Comparison of ENCODE assay signal across 22 mouse cellular contexts in the genomic region with DNA sequence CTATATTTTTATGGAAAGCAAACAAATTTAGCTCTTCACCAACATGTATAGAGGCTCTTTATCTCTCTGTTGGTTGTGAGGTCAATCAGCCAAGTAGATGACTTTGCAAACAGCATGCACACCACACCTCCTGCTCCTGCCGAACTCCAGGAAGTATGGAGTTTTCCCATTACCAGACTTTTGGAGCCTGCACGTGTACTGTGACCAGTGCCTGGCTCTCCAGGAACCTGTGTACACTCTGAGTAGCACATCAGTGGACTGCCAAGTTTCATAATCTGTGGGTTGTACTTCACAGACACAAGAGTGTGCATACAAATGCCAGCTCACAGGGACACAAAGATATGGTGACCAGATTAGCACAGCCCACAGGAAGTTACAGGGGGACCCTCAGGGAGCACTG.
"Had no signal": no experiment of that assay in that cellular context is flagged by ENCODE, and none has a peak within 500 bp of the region (broad histone marks: within the 10 kb centered on the region; RNA-seq: fewer than 3 reads in every experiment).

No protein-coding gene starts in this region.

- H3K9me3 ChIP-seq: heart, embryonic 10.5 days; heart, embryonic 12.5 days; hindbrain, embryonic 10.5 days; hindbrain, embryonic 12.5 days; limb, embryonic 10.5 days; limb, embryonic 12.5 days; liver, embryonic 12.5 days had no signal

- H3K4me1 ChIP-seq: heart, embryonic 10.5 days; heart, embryonic 12.5 days; limb, embryonic 10.5 days; limb, embryonic 12.5 days; liver, embryonic 12.5 days had no signal

- H3K9ac ChIP-seq: heart, embryonic 12.5 days; hindbrain, embryonic 12.5 days; hindbrain, embryonic 14.5 days; limb, embryonic 12.5 days; liver, embryonic 12.5 days; liver, embryonic 14.5 days had no signal

- ATAC-seq: hindbrain, embryonic 16.5 days; inflammation-experienced regulatory T-cells, adult 6 months; liver, embryonic 12.5 days had no signal

- H3K36me3 ChIP-seq: heart, embryonic 10.5 days; hindbrain, embryonic 10.5 days; hindbrain, embryonic 12.5 days; limb, embryonic 10.5 days; limb, embryonic 12.5 days; liver, embryonic 12.5 days had no signal

- H3K27me3 ChIP-seq: heart, embryonic 12.5 days; hindbrain, embryonic 12.5 days; limb, embryonic 12.5 days; liver, embryonic 12.5 days had no signal

- H3K4me3 ChIP-seq: heart, embryonic 10.5 days; heart, embryonic 12.5 days; hindbrain, embryonic 10.5 days; hindbrain, embryonic 12.5 days; layer of hippocampus, adult 2 months; left cerebral cortex, adult 2 months; limb, embryonic 10.5 days; limb, embryonic 12.5 days; liver, embryonic 12.5 days had no signal

- H3K4me2 ChIP-seq: heart, embryonic 12.5 days; hindbrain, embryonic 12.5 days; hindbrain, embryonic 14.5 days; limb, embryonic 12.5 days; liver, embryonic 12.5 days had no signal

- H3K27ac ChIP-seq: heart, embryonic 10.5 days; hindbrain, embryonic 10.5 days; hindbrain, embryonic 12.5 days; hindbrain, embryonic 14.5 days; layer of hippocampus, adult 2 months; left cerebral cortex, adult 2 months; limb, embryonic 10.5 days; limb, embryonic 12.5 days; liver, embryonic 12.5 days; liver, embryonic 14.5 days had no signal

- DNase-seq: gastrocnemius, postnatal 25 days; heart, adult 18-20 months; heart, postnatal 10 days; heart, postnatal 4 days; kidney, adult 18-20 months; kidney, adult 8-10 months; kidney, postnatal 10 days; kidney, postnatal 36 days; liver had no signal
